Mouse (Mus musculus): Measurements from ENCODE around the gene Olfr1416.

DNA sequence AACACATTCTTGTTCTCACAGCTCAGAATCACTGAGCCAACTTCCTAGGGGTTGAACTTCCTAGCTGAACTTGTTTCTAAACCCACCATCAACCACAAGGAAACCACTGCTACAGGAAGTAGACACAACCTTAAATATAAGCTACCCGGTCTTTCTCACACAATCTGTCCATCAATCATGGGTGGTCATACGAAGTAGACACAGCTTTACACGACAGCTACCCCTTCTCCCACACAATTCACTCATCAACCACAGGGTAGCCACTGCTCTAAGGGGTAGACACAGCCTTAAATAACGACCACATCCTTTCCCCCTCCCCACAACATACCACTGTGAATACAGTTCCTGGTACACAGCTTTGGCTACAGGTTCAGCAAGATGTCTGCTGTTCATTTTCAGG, 16.0 kb downstream of the Olfr1416 start:
- TF ChIP-seq POLR2A (IDR thresholded peaks at IDR 0.05; ENCODE audit: low read depth, low read length) (no peak), ELF1 (IDR thresholded peaks at IDR 0.05; ENCODE audit: low read depth, low read length) (no peak), CTCF (conservative IDR thresholded peaks at IDR 0.05 in 1 of 2, IDR thresholded peaks at IDR 0.05 in 1 of 2; ENCODE audit: low read depth in 2 of 2, low read length in 2 of 2) (no peak), KAT2A (IDR thresholded peaks at IDR 0.05; ENCODE audit: insufficient replicate concordance, low read length) (no peak), EP300 (IDR thresholded peaks at IDR 0.05; ENCODE audit: low read length) (no peak), PAX5 (IDR thresholded peaks at IDR 0.05; ENCODE audit: low read length) (no peak)

Data from CH12.LX (cell line).